Mouse (Mus musculus): Measurements from ENCODE around the gene Lonrf3. TPM values are rescaled to one million over a fixed set of nuclear protein-coding genes. Genes with fewer than 3 reads are reported as not detected.

Lonrf3 gene
- polyA plus RNA-seq, 1 experiment from 2014 or later, result 0.66 TPM

GRCm38 (mm10) chrX:36400980-36401379 is 72.8 kb downstream of the Lonrf3 start, which contains the start of gene Gm6268:
TSS of gene Gm6268 (plus strand) at chrX:36401280.
- no peak within 1 kb of the TSS for H3K4me3 ChIP-seq
- no peaks in the 10 kb centered on the region for H3K36me3 ChIP-seq
- H3K4me2 ChIP-seq, result no peak within 1 kb of the TSS
- H3K9me3 ChIP-seq (replicated peaks), result no peaks in the 10 kb centered on the region
- H3K9ac ChIP-seq, result no peak within 1 kb of the TSS
- 81% methylated on average over 13 of the region's 13 CpGs for whole genome bisulfite sequencing (ENCODE audit: insufficient replicate concordance)
- no peak for ATAC-seq
- H3K4me1 ChIP-seq, result no peaks in the 10 kb centered on the region
- no peak within 1 kb of the TSS for H3K27ac ChIP-seq
- no peaks in the 10 kb centered on the region for H3K27me3 ChIP-seq (replicated peaks)

- no peak overlapping the region for H3K4me2 ChIP-seq
- H3K4me1 ChIP-seq, result no peaks in the 10 kb centered on the region
- no peaks in the 10 kb centered on the region for H3K27me3 ChIP-seq (replicated peaks)
- WGBS (ENCODE audit: insufficient replicate concordance), result 40% methylated on average over 6 of the region's 6 CpGs
- no peak overlapping the region for H3K9ac ChIP-seq
- ATAC-seq, result no peak
- no peak overlapping the region for H3K4me3 ChIP-seq
- no peaks in the 10 kb centered on the region for H3K36me3 ChIP-seq
- H3K27ac ChIP-seq, result no peak overlapping the region
- H3K9me3 ChIP-seq (replicated peaks), result no peaks in the 10 kb centered on the region
Observed at GRCm38 (mm10) chrX:36402316-36402715, 74.2 kb downstream of the Lonrf3 start.

Small RNA genes lying within 50 kb of the gene (microRNA-seq; reads per million reads assigned to microRNA genes)
- not detected for gene Gm44485

Other genes starting within 250 kb of the Lonrf3 start
- 4.1 and 4.6 TPM in 2 replicates for gene Il13ra1, start 216.2 kb upstream of the Lonrf3 start, polyA plus RNA-seq (2016; fragmentation: Nextera tagmentation; extraction: Ambion mirVana)
- 1.2 and 2.1 TPM in 2 replicates for gene Zcchc12, start 132.4 kb upstream of the Lonrf3 start, polyA plus RNA-seq (2016; fragmentation: Nextera tagmentation; extraction: Ambion mirVana)
- gene Gm6268, start 72.9 kb downstream of the Lonrf3 start, polyA plus RNA-seq (2016; fragmentation: Nextera tagmentation; extraction: Ambion mirVana), result not detected in 2 replicates
- not detected in 2 replicates for gene Gm14569, start 163.5 kb downstream of the Lonrf3 start, polyA plus RNA-seq (2016; fragmentation: Nextera tagmentation; extraction: Ambion mirVana)

Data from liver, embryonic 12.5 days (tissue).